Mouse (Mus musculus): ENCODE data around the gene Elp4. TPM values are rescaled to one million over a fixed set of nuclear protein-coding genes. Genes with fewer than 3 reads are reported as not detected.

Gene Elp4
- total RNA-seq (2021): 16.6 and 17.6 TPM in 2 replicates
- long read RNA-seq, experiment 1, transcript Elp4-202 (10 exons, 3,048 nt): major isoform, 14 of 14 reads
- long read RNA-seq, experiment 1, partial matches to known transcripts: 0 of 14 reads
- long read RNA-seq, experiment 1, other reads (novel, unspliced or antisense): 0 of 14 reads
- long read RNA-seq, experiment 2, transcript Elp4-202 (10 exons, 3,048 nt): major isoform, 10 of 11 reads
- long read RNA-seq, experiment 2, partial matches to known transcripts: 0 of 11 reads
- long read RNA-seq, experiment 2, other reads (novel, unspliced or antisense): 1 of 11 reads

GRCm38 (mm10) chr2:105903896-105904756 is at the start of gene Elp4, which contains the start of gene Immp1l:
Gene Elp4, minus strand, starts transcription at chr2:105904564.
Gene Immp1l, plus strand, starts transcription at chr2:105904638.
- peak; percentile 96 for DNase-seq

GRCm38 (mm10) chr2:105953862-105954261 is 49.5 kb upstream of the Elp4 start:
- no peak for DNase-seq

- no peak for DNase-seq
Measured at GRCm38 (mm10) chr2:105951350-105951940, 47.1 kb upstream of the Elp4 start.

- DNase-seq: no peak
Measured at GRCm38 (mm10) chr2:105950131-105950530, 45.8 kb upstream of the Elp4 start.

GRCm38 (mm10) chr2:105917623-105918346 is 13.4 kb upstream of the Elp4 start:
- DNase-seq: no peak

GRCm38 (mm10) chr2:105916671-105917070 is 12.3 kb upstream of the Elp4 start:
- no peak for DNase-seq

- DNase-seq: no peak
Measured at GRCm38 (mm10) chr2:105913655-105914366, 9.4 kb upstream of the Elp4 start.

- no peak for DNase-seq
Measured at GRCm38 (mm10) chr2:105910611-105911010, 6.2 kb upstream of the Elp4 start.

GRCm38 (mm10) chr2:105908351-105908750 is 4.0 kb upstream of the Elp4 start:
- DNase-seq: no peak

GRCm38 (mm10) chr2:105904757-105905146 is 388 bp upstream of the Elp4 start:
- DNase-seq: no peak

GRCm38 (mm10) chr2:105890816-105891215 is 13.5 kb downstream of the Elp4 start:
- DNase-seq: no peak

GRCm38 (mm10) chr2:105873403-105873802 is 31.0 kb downstream of the Elp4 start:
- DNase-seq: no peak

- peak; percentile 46 for DNase-seq
Measured at GRCm38 (mm10) chr2:105854740-105855139, 49.6 kb downstream of the Elp4 start.

GRCm38 (mm10) chr2:105852971-105853370 is 51.4 kb downstream of the Elp4 start:
- DNase-seq: peak; percentile 4

- no peak for DNase-seq
Measured at GRCm38 (mm10) chr2:105851714-105852293, 52.6 kb downstream of the Elp4 start.

- peak; percentile 69 for DNase-seq
Measured at GRCm38 (mm10) chr2:105843151-105843550, 61.2 kb downstream of the Elp4 start.

- DNase-seq: no peak
Measured at GRCm38 (mm10) chr2:105817965-105818364, 86.4 kb downstream of the Elp4 start.

GRCm38 (mm10) chr2:105815170-105815569 is 89.2 kb downstream of the Elp4 start:
- no peak for DNase-seq

- DNase-seq: no peak
Measured at GRCm38 (mm10) chr2:105813041-105813440, 91.3 kb downstream of the Elp4 start.

- no peak for DNase-seq
Measured at GRCm38 (mm10) chr2:105810286-105810685, 94.1 kb downstream of the Elp4 start.

- no peak for DNase-seq
Measured at GRCm38 (mm10) chr2:105806571-105806970, 97.8 kb downstream of the Elp4 start.
